Mouse (Mus musculus): ENCODE data around the gene Atp1b2. TPM values are rescaled to one million over a fixed set of nuclear protein-coding genes. Genes with fewer than 3 reads are reported as not detected.

Gene Atp1b2
- polyA plus RNA-seq, 1 experiment from 2014 or later, result 99.6 TPM

- H3K27me3 ChIP-seq (ENCODE audit: control insufficient read depth, insufficient read depth, low read length), result no peaks in the 10 kb centered on the region
- 2% methylated on average over 39 of the region's 39 CpGs for WGBS
- peak overlapping the region; percentile 74 for H3K9ac ChIP-seq (replicated peaks; ENCODE audit: low read depth, low read length)
- peak overlapping the region; percentile 91 for H3K27ac ChIP-seq (ENCODE audit: low read depth, low read length)
- ATAC-seq (ENCODE audit: low read depth), result peak; percentile 93
- H3K4me1 ChIP-seq (ENCODE audit: control insufficient read depth, insufficient read depth, low read length), result peaks cover 32% of the 10 kb centered on the region
- H3K4me2 ChIP-seq (ENCODE audit: low read depth, low read length), result peak overlapping the region; percentile 88
- no peaks in the 10 kb centered on the region for H3K9me3 ChIP-seq (ENCODE audit: control insufficient read depth, low read length)
- 0 out of 2 replicates have a peak, but pooled peaks cover 5% of the 10 kb centered on the region for H3K36me3 ChIP-seq (ENCODE audit: control insufficient read depth, insufficient read depth, low read length)
- H3K4me3 ChIP-seq (ENCODE audit: low read depth, low read length), result peak overlapping the region; percentile 73
Measured at GRCm38 (mm10) chr11:69579128-69580017, 26.4 kb downstream of the Atp1b2 start.

DNA sequence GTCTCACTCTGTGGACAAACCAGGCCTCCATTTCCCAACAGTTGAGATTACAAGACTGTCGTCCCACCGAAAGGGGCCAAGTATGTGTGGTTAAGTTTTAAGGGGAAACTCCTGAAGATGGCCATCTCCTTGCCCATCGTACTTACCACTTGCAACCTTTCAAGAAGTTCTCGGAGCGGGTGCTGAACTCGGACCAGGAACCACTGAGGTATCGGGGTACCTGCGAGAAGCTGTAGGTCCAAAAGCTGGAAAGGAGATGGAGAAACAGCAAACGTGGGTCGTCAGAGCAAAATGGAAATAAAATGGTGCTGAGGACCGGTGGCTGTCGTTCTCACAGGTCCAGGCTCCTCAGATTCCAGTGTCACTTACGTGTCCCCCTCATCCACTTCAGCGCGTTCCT is 27.4 kb downstream of the Atp1b2 start:
- 0 out of 2 replicates have a peak, but pooled peaks cover 6% of the 10 kb centered on the region for H3K36me3 ChIP-seq (ENCODE audit: control insufficient read depth, insufficient read depth, low read length)
- H3K9me3 ChIP-seq (ENCODE audit: control insufficient read depth, low read length), result no peaks in the 10 kb centered on the region
- H3K4me2 ChIP-seq (ENCODE audit: low read depth, low read length), result peak overlapping the region; percentile 88
- H3K27ac ChIP-seq (ENCODE audit: low read depth, low read length), result no peak overlapping the region
- H3K27me3 ChIP-seq (ENCODE audit: control insufficient read depth, insufficient read depth, low read length), result no peaks in the 10 kb centered on the region
- ATAC-seq (ENCODE audit: low read depth), result no peak
- peak overlapping the region; percentile 74 for H3K9ac ChIP-seq (replicated peaks; ENCODE audit: low read depth, low read length)
- peak overlapping the region; percentile 73 for H3K4me3 ChIP-seq (ENCODE audit: low read depth, low read length)
- WGBS, result 16% methylated on average over 15 of the region's 15 CpGs
- peaks cover 32% of the 10 kb centered on the region for H3K4me1 ChIP-seq (ENCODE audit: control insufficient read depth, insufficient read depth, low read length)

DNA sequence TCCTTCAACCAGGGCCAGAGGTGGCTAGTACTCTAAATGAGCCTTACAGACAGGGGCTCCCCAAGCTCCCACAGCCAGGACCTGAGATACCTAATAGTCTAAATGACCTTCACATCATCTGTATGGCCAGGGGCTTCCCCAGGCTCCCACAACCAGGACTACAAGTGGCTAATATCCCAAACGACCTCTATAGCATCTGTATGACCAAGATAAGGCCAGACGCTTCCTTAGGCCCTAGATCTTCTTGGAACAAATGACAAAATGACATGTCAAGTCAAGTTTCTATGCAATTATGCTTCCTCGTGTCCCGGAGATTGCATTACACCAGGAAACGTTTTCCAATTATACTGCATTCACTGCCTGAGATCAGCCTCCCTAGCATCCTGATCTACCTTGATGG is 29.4 kb downstream of the Atp1b2 start:
- Histone ChIP-seq H3K4me1 (ENCODE audit: control insufficient read depth, insufficient read depth, low read length) (peaks cover 23% of the 10 kb centered on the region), H3K27me3 (ENCODE audit: control insufficient read depth, insufficient read depth, low read length) (no peaks in the 10 kb centered on the region), H3K4me3 (ENCODE audit: low read depth, low read length) (no peak overlapping the region), H3K9me3 (ENCODE audit: control insufficient read depth, low read length) (no peaks in the 10 kb centered on the region), H3K4me2 (ENCODE audit: low read depth, low read length) (no peak overlapping the region), H3K36me3 (ENCODE audit: control insufficient read depth, insufficient read depth, low read length) (0 out of 2 replicates have a peak, but pooled peaks cover 6% of the 10 kb centered on the region), H3K9ac (replicated peaks; ENCODE audit: low read depth, low read length) (no peak overlapping the region), H3K27ac (ENCODE audit: low read depth, low read length) (no peak overlapping the region)
- ATAC-seq (ENCODE audit: low read depth), result no peak
- WGBS, result 84% methylated on average over 5 of the region's 5 CpGs

DNA sequence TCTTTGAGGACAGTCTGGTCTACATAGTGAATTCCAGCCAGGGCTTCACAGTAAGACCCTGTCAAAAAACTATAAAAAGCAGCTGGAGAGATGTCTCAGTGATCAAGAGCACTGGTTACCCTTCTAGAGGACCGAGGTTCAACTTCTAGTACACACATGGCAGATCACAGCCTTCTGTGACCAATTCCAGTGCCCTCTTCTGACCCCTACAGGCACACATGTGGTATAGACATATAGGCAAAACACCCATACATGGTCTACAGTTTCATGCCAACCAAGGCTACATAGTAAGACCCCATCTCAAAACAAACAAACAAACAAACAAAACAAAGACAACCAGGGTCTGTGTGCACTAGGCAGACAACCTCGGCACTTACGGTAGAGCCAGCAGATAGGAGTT is 30.5 kb downstream of the Atp1b2 start:
- Histone ChIP-seq H3K36me3 (ENCODE audit: control insufficient read depth, insufficient read depth, low read length) (0 out of 2 replicates have a peak, but pooled peaks cover 6% of the 10 kb centered on the region), H3K27ac (ENCODE audit: low read depth, low read length) (no peak overlapping the region), H3K4me3 (ENCODE audit: low read depth, low read length) (no peak overlapping the region), H3K4me1 (ENCODE audit: control insufficient read depth, insufficient read depth, low read length) (peaks cover 23% of the 10 kb centered on the region), H3K9me3 (ENCODE audit: control insufficient read depth, low read length) (no peaks in the 10 kb centered on the region), H3K9ac (replicated peaks; ENCODE audit: low read depth, low read length) (no peak overlapping the region), H3K27me3 (ENCODE audit: control insufficient read depth, insufficient read depth, low read length) (no peaks in the 10 kb centered on the region), H3K4me2 (ENCODE audit: low read depth, low read length) (no peak overlapping the region)
- no peak for ATAC-seq (ENCODE audit: low read depth)
- WGBS, result 72% methylated on average over 3 of the region's 3 CpGs

DNA sequence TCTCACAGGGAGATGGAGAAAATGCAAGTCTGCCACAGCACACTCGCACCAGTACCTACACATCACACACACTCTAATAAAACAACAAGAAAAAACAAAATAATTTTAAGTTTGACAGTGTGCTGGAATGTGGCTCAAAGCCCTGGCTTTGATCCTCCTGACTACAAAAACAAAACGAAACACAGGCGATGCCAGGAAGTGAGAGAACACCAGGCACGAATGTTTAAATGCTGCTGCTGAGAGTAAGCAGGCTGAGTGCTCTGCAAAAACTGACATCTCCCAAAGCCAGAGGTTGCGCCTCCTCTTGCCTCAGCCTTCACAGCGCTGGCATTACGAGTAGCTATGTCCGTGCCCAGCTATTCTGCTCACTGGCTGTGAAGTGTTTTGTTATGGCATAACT is 40.6 kb downstream of the Atp1b2 start:
- 85% methylated on average over 8 of the region's 8 CpGs for WGBS
- peaks cover 7% of the 10 kb centered on the region for H3K36me3 ChIP-seq (ENCODE audit: control insufficient read depth, insufficient read depth, low read length)
- no peak overlapping the region for H3K9ac ChIP-seq (replicated peaks; ENCODE audit: low read depth, low read length)
- no peak for ATAC-seq (ENCODE audit: low read depth)
- H3K27me3 ChIP-seq (ENCODE audit: control insufficient read depth, insufficient read depth, low read length), result no peaks in the 10 kb centered on the region
- no peaks in the 10 kb centered on the region for H3K9me3 ChIP-seq (ENCODE audit: control insufficient read depth, low read length)
- H3K27ac ChIP-seq (ENCODE audit: low read depth, low read length), result no peak overlapping the region
- peaks cover 15% of the 10 kb centered on the region for H3K4me1 ChIP-seq (ENCODE audit: control insufficient read depth, insufficient read depth, low read length)
- H3K4me2 ChIP-seq (ENCODE audit: low read depth, low read length), result no peak overlapping the region
- H3K4me3 ChIP-seq (ENCODE audit: low read depth, low read length), result no peak overlapping the region

GRCm38 (mm10) chr11:69564391-69564790 is 41.4 kb downstream of the Atp1b2 start:
- WGBS, result 46% methylated on average over 3 of the region's 3 CpGs
- H3K4me1 ChIP-seq (ENCODE audit: control insufficient read depth, insufficient read depth, low read length), result peaks cover 17% of the 10 kb centered on the region
- peaks cover 7% of the 10 kb centered on the region for H3K36me3 ChIP-seq (ENCODE audit: control insufficient read depth, insufficient read depth, low read length)
- H3K4me2 ChIP-seq (ENCODE audit: low read depth, low read length), result no peak overlapping the region
- no peak overlapping the region for H3K4me3 ChIP-seq (ENCODE audit: low read depth, low read length)
- no peaks in the 10 kb centered on the region; the same call in 1 of the 2 replicates for H3K27me3 ChIP-seq (ENCODE audit: control insufficient read depth, insufficient read depth, low read length)
- H3K9ac ChIP-seq (replicated peaks; ENCODE audit: low read depth, low read length), result no peak overlapping the region
- no peaks in the 10 kb centered on the region for H3K9me3 ChIP-seq (ENCODE audit: control insufficient read depth, low read length)
- H3K27ac ChIP-seq (ENCODE audit: low read depth, low read length), result no peak overlapping the region
- ATAC-seq (ENCODE audit: low read depth), result no peak

DNA sequence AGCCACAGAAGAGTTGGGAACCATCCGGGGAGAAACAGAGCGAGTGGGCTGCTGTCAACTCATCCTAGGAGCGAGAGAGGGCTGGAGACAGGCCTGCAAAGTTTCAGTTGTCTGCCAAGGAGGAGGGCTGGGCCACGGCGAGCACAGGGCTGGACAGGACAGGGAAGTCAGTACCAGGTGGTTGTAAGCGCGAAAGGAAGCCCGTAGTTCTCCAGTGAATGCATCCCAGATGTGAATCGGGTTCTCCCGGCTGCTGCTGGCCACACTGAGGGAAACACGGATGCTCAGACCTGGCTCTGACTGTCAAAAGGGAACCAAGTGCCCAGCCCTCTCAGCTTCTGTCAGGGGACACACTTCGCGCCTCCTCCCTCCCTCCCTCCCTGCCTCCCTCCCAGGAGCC is 42.4 kb downstream of the Atp1b2 start:
- Histone ChIP-seq H3K4me1 (ENCODE audit: control insufficient read depth, insufficient read depth, low read length) (peaks cover 28% of the 10 kb centered on the region), H3K9ac (replicated peaks; ENCODE audit: low read depth, low read length) (no peak overlapping the region), H3K4me3 (ENCODE audit: low read depth, low read length) (no peak overlapping the region), H3K27me3 (ENCODE audit: control insufficient read depth, insufficient read depth, low read length) (no peaks in the 10 kb centered on the region; the same call in 1 of the 2 replicates), H3K27ac (ENCODE audit: low read depth, low read length) (no peak overlapping the region), H3K9me3 (ENCODE audit: control insufficient read depth, low read length) (no peaks in the 10 kb centered on the region), H3K36me3 (ENCODE audit: control insufficient read depth, insufficient read depth, low read length) (peaks cover 7% of the 10 kb centered on the region), H3K4me2 (ENCODE audit: low read depth, low read length) (no peak overlapping the region)
- 90% methylated on average over 13 of the region's 13 CpGs for WGBS
- no peak for ATAC-seq (ENCODE audit: low read depth)

- no peaks in the 10 kb centered on the region for H3K9me3 ChIP-seq (ENCODE audit: control insufficient read depth, low read length)
- H3K4me1 ChIP-seq (ENCODE audit: control insufficient read depth, insufficient read depth, low read length), result peaks cover 49% of the 10 kb centered on the region
- peak overlapping the region; percentile 91 for H3K4me2 ChIP-seq (ENCODE audit: low read depth, low read length)
- WGBS, result 14% methylated on average over 16 of the region's 16 CpGs
- H3K27ac ChIP-seq (ENCODE audit: low read depth, low read length), result no peak overlapping the region
- H3K4me3 ChIP-seq (ENCODE audit: low read depth, low read length), result peak overlapping the region; percentile 87; the same call in 1 of the 2 replicates
- peaks cover 7% of the 10 kb centered on the region for H3K36me3 ChIP-seq (ENCODE audit: control insufficient read depth, insufficient read depth, low read length)
- ATAC-seq (ENCODE audit: low read depth), result peak; percentile 52; the same call in 1 of the 2 replicates
- peak overlapping the region; percentile 88 for H3K9ac ChIP-seq (replicated peaks; ENCODE audit: low read depth, low read length)
- no peaks in the 10 kb centered on the region; the same call in 1 of the 2 replicates for H3K27me3 ChIP-seq (ENCODE audit: control insufficient read depth, insufficient read depth, low read length)
Measured at GRCm38 (mm10) chr11:69560896-69561854, 44.6 kb downstream of the Atp1b2 start.
